Mouse (Mus musculus): ENCODE data around the gene Rhoc.
"Not testable (repeated sequence)": the region's sequence is repeated elsewhere in the genome, so short reads cannot be mapped to it uniquely, and the experiment has no call there.

Rhoc gene

GRCm38 (mm10) chr3:104788075-104788474 is at the start of gene Rhoc:
TSS of gene Rhoc (plus strand) at chr3:104788375.
- no peak for DNase-seq (ENCODE audit: low read depth)

DNA sequence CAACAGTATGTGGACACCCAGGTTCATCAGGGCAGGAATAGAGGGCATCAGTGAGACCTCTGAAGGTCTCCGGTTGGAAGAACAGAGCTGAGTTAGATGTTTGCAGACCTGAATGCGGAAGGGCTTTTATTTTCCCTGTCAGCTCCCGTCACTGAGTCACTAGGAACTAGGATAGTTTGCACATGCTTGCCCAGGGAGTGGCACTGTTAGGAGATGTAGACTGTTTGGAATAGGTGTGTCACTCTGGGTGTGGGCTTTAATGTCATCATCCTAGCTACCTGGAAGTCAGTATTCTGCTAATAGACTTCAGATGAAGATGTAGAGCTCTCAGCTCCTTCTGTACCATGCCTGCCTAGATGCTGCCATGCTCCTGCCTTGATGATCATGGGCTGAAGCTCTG is 46.2 kb upstream of the Rhoc start:
- DNase-seq (ENCODE audit: low read depth): no peak

DNA sequence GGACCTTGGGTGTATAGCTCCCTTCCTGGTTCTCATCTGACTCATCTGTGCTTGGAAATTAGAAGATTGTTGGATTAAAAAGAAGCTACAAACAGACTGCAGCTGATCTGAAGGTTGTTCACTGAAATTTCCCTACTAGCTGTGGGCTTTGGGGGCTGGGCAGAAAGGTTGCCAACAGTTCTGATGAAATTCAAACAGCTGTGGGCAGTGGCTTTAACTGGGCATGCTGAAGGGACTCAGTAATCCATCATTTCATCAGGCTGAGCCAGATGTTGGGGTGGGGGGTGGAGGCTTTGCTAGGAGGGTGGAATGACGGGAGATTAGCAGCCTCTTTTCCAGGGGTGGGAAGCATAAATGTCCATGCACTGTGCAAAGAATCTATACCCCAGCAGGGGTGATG is 45.0 kb upstream of the Rhoc start:
- peak; percentile 64 for DNase-seq (ENCODE audit: low read depth)

GRCm38 (mm10) chr3:104743864-104744263 is 44.3 kb upstream of the Rhoc start:
- DNase-seq (ENCODE audit: low read depth): no peak

GRCm38 (mm10) chr3:104752845-104753244 is 35.3 kb upstream of the Rhoc start:
- not testable (repeated sequence) for DNase-seq (ENCODE audit: low read depth)

DNA sequence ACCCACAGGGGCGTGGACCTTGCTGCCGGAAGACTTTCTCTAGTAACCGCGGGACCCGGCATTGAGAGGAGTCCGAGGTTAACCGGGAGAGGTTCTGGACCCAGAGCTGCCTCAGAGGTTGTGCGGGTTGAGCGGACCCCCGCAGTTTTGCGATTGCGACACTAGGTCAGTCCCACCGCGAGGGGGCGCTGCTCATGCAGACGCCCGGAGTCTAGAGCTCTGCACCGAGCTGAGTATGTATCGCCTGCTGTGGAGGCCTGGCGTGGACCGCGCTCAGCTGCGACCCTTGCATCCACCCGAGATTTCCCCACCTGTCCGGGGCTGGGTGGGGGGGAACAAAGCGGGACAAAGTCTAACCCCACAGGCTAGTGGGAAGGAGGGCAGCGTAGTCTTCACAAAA is 29.8 kb upstream of the Rhoc start:
- no peak for DNase-seq (ENCODE audit: low read depth)

DNA sequence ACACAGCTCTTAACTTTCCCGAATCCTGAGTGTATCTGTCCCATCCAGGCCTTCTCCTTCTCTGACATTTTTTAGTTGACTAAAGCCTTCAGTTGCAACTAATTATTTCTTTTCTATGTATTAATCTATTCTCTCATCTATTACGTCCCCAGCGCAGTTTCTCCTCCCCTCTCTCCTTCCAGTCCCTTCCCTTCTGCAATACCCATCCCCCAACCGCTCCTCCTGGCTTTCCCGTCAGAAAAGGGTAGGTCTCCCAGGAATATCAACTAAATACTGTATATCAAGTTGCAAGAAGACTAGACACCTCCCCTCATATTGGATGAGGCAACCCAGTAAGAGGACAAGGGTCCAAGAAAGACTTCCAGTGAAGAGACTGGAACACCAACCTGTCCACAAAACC is 29.3 kb upstream of the Rhoc start:
- no peak for DNase-seq (ENCODE audit: low read depth)

DNA sequence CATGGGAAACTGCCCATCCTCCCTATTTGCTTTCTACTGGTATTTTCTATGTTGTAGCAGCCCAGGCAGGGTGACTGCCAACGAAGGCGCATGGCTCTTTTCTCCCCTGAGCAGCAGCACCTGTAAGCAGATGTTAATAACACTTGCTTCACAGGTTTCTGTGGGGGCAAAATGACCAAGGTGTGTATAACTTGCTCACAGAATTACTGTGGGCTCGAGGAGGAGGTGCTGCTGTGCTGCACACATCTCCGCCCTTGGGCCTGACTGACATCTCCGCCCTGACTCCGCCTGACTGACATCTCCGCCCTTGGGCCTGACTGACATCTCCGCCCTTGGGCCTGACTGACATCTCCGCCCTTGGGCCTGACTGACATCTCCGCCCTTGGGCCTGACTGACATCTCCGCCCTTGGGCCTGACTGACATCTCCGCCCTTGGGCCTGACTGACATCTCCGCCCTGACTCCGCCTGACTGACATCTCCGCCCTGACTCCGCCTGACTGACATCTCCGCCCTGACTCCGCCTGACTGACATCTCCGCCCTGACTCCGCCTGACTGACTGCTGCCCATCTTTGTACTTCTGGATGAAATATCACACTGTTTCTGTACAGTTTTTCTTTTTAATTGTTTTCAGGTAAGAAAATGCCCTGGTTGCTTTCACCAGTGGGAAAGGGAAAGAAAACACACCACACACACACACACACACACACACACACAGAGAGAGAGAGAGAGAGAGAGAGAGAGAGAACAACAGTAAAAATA is 25.9 kb upstream of the Rhoc start:
- DNase-seq (ENCODE audit: low read depth): not testable (repeated sequence)

- DNase-seq (ENCODE audit: low read depth): no peak
These were observed 23.2 kb upstream of the Rhoc start for GRCm38 (mm10) chr3:104765021-104765420.

DNA sequence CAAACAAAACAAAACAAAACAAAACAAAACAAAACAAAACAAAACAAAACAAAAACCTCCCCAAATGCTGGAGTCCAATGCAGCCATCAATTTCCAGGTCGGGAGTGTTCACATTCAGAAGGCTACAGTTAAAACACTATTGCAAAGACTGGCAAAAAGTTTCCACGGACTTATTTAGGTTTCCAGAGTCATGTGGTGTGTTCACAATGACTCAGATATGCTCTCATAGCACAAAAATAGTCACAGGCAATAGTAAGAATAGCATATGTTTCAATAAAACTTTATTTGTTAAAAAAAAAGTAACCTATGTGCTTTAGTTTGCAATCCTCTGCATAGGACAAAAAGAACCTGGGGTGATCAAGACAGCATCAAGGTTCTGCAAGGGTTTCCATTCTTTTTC is 21.0 kb upstream of the Rhoc start:
- no peak for DNase-seq (ENCODE audit: low read depth)

- DNase-seq (ENCODE audit: low read depth): no peak
These were observed 20.5 kb upstream of the Rhoc start for GRCm38 (mm10) chr3:104767716-104768115.

- no peak for DNase-seq (ENCODE audit: low read depth)
These were observed 19.0 kb upstream of the Rhoc start for GRCm38 (mm10) chr3:104769135-104769534.

- no peak for DNase-seq (ENCODE audit: low read depth)
These were observed 18.1 kb upstream of the Rhoc start for GRCm38 (mm10) chr3:104770035-104770434.

- DNase-seq (ENCODE audit: low read depth): no peak
These were observed 17.3 kb upstream of the Rhoc start for GRCm38 (mm10) chr3:104770918-104771317.

GRCm38 (mm10) chr3:104771460-104771859 is 16.7 kb upstream of the Rhoc start:
- no peak for DNase-seq (ENCODE audit: low read depth)

DNA sequence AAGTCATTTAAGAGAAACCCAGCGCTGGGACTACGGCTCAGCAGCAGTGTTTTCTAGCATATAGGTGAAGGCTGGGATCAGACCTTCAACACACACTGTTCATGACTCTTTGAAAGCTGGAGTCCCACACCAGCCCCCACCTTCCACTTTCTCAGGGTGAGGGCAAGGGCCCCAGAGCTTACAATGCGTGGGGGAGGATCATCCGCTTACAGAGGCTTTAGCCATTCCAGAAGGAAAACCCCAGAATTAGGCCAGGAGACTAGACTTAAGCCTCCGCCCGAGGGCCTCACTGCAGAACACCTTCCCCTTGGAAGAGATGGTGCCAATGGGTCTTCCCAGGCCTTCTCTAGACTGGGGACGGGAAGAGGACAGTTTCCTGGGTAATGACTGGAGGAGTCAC is 14.9 kb upstream of the Rhoc start:
- no peak for DNase-seq (ENCODE audit: low read depth)

DNA sequence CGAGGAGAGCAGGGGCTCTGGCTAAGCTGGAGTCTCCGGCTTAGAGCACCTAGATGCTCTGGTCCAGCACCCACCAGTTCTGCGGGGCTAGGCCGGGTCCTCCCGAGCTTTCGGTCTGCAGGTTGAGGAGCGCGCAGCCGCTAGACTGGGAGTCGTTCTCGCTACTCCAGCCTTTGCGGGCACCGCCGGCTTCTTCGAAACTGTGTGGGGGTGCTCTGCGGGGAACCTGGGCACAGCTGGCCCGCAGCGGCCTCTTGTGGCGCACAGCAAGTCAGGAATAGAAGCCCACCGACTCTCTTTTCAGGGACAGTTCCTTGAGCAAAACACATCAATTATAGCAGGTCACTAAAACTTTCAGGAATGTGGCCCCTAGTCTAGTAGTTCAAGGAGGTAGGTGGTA is 10.8 kb upstream of the Rhoc start:
- no peak for DNase-seq (ENCODE audit: low read depth)

GRCm38 (mm10) chr3:104779949-104780348 is 8.2 kb upstream of the Rhoc start:
- no peak for DNase-seq (ENCODE audit: low read depth)

DNA sequence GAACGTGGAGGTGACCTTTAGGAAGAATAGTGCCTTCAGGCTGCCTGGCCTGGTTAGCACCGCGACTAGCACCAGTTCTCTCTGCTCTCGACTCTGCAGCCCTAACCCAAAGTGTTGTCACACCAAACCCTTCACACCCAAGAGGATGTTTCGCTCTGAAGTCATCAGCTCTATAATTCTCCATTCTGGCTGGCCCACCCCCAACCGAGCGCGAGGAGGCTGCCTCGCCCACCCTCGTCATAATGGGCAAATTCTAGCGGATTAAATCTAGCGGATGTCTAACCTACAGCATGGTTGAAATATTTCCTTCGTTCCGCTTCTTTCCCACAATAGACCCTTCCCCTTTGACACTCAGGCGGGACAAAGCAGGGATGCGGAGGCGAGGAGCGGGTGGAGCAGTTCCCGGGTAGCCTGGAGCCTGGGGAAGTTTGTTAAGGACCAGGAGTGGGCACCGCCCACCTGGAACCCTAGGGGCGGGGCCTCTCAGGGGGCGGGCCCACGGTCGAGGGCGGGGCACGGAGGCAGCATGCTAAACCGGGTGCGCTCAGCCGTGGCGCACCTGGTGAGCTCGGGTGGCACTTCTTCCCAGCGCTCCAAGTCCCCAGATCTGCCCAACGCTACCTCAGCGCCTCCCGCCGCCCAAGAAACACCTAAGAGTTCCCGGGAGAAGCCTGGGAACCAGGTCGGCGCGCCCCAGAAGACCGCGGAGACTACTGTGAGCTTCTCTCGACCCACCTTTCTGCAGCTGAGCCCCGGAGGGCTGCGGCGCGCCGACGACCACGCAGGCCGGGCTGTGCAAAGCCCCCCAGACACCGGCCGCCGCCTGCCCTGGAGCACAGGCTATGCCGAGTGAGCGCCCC is 7.4 kb upstream of the Rhoc start, which contains the start of gene Ppm1j:
TSS of gene Ppm1j (plus strand) at position 496 of the 860 bp plus-strand sequence.
- DNase-seq (ENCODE audit: low read depth): no peak

DNA sequence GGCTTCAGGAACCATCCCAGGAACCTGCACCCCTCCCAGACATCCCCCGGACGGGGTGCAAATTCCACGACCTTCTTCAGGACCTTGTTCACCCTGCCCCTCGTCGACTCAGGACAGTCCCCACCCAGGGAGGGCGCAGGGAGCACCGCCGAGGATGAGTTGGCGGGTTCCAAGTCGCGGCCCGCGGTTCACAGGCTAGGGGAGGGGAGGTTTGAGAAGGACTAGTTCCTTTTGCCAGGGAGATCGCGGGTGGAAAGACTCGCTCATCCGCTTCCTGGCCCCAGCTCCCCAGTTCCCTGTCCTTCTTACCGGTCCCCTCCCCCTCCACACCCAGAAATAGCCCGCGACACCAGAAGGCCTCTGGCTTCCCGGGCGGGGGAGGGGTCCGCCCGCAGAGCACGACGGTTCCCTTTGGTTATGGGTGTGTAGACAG is 6.7 kb upstream of the Rhoc start, which contains the start of gene Fam19a3:
TSS of gene Fam19a3 (minus strand) at position 370 of the 433 bp plus-strand sequence.
- no peak for DNase-seq (ENCODE audit: low read depth)

- no peak for DNase-seq (ENCODE audit: low read depth)
These were observed 6.0 kb upstream of the Rhoc start for GRCm38 (mm10) chr3:104782061-104782681.

DNA sequence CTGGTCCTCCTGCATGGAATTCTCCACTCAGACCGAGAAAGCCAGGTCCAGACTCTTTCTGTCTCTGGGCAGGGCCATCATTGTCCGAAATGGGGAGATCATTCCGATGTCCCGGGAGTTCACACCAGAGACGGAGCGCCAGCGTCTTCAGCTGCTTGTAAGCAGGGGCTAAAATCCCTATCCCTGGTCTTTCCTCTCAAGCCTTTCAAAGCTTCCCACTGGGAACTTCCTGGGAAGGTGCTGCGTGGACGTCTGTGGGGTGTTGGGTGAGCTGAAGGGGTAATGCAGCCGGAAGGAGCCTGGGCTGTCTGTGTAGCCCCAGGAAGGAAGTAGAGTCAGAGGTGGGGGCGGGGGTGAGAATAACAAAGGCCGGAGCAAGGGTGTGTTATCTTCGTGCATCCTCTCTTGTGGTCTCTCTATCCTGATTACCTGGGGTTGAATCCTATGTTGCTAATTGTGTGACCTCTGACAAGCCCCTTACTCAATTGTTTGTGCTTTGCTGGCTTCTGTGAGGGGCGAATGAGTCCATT is 4.1 kb upstream of the Rhoc start:
- DNase-seq (ENCODE audit: low read depth): no peak
